Mouse (Mus musculus): ENCODE measurements around the gene Pde4c.

- no peak for TF ChIP-seq CTCF (IDR thresholded peaks at IDR 0.05; ENCODE audit: borderline replicate concordance, control insufficient read depth, extremely low read depth, insufficient read depth, low read length, poor library complexity)
- TF ChIP-seq POLR2A (IDR thresholded peaks at IDR 0.05; ENCODE audit: control insufficient read depth, extremely low read depth, insufficient read depth, low read length, poor library complexity) = no peak
These were observed 42.1 kb upstream of the Pde4c start for GRCm38 (mm10) chr8:70681410-70681809.
